Mouse (Mus musculus) megakaryocyte, embryonic 14.5 days (primary cell): ENCODE results near the gene Omt2b.

Source experiments
- FLI1 ChIP-seq: IDR thresholded peaks from 2 replicates; pipeline ENCODE4 v1.6.1; 2012; ENCODE audit warnings: low read length, inconsistent platforms, mixed read lengths
- GATA1 ChIP-seq: IDR thresholded peaks from 3 replicates; pipeline ENCODE4 v1.6.1; 2012; ENCODE audit warnings: mixed read lengths, low read length, inconsistent platforms, borderline replicate concordance

GRCm38 (mm10) chr9:78298232-78298631, 29.2 kb upstream of the Omt2b start:
- TF ChIP-seq GATA1 (no peak), FLI1 (no peak)
